Mouse (Mus musculus): ENCODE results near the gene Nfkb1. TPM values are rescaled to one million over a fixed set of nuclear protein-coding genes. Genes with fewer than 3 reads are reported as not detected.

Gene Nfkb1
- polyA plus RNA-seq, 1 experiment from 2014 or later, result 35.9 TPM

DNA sequence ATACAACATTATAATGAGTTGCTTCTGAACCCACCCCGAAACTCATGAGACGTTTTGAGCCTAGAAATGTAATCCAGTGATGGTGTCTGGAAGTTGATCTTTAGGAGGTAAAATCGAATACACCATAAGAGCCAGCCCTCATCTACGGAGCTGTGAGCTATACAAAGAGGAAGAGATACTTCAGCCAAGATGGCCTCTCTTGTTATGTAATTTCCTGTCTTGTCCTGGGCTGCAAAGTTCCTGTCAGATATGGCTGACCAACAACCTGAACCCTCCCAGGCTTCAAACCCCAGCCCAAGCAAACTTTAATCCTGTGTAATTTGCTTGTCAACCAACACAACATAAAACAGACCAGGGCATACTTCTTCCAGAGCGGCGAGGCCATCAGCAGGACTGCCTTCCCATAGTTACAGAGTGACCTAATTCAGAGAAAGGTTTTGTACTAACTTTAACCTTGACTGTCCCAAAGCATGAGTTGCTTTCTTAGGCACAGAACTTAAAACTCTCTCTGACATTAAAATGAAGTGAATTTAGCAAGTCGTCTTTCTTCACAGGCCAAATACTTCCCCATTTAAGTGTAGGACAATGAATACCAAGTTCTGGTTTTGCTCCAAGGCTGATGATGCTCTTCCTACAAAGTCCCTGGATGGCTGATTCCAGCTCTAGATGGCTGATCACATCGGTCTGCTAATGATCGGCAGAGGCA lies 63.2 kb downstream of the Nfkb1 start:
- no peak for ATAC-seq
- H3K27me3 ChIP-seq (replicated peaks; ENCODE audit: insufficient read depth, low read length), result no peaks in the 10 kb centered on the region
- H3K4me3 ChIP-seq (ENCODE audit: low read depth, low read length), result no peak overlapping the region
- no peak overlapping the region for H3K9ac ChIP-seq (replicated peaks; ENCODE audit: low read depth)
- H3K36me3 ChIP-seq (ENCODE audit: insufficient read depth, low read length), result no peaks in the 10 kb centered on the region
- H3K4me1 ChIP-seq (ENCODE audit: insufficient read depth, low read depth, low read length), result no peaks in the 10 kb centered on the region
- 0 out of 2 replicates have a peak overlapping the region, but pooled peaks have one; percentile 16 for H3K27ac ChIP-seq (ENCODE audit: low read length)
- DNase-seq (ENCODE audit: low spot score), result no peak
- TF ChIP-seq EP300 (IDR thresholded peaks at IDR 0.05) (no peak), CTCF (IDR thresholded peaks at IDR 0.05) (no peak)
- no peak overlapping the region for H3K4me2 ChIP-seq (replicated peaks; ENCODE audit: low read depth, low read length)
- H3K9me3 ChIP-seq (ENCODE audit: low read length), result no peaks in the 10 kb centered on the region
- 78% methylated on average over 9 of the region's 9 CpGs for WGBS

DNA sequence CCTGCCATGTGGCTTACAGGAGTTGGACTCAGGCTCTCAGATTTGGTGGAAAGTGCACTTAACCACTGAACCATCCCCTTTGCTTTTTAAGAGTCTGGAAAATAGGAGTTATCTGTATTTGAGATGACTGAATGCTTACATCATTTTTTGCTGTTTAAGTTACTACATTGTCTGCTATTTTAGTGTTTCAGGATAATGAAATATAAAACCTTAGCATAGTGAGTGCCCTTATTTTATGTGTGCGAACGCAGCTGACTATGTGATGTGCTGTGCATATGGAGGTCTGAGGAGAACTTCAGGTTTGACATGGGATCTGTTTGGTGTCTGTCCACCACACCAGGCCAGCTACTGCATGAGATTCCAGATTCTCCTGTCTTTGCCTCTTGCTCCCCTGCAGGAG lies 66.1 kb downstream of the Nfkb1 start:
- no peaks in the 10 kb centered on the region for H3K4me1 ChIP-seq (ENCODE audit: insufficient read depth, low read depth, low read length)
- H3K4me3 ChIP-seq (ENCODE audit: low read depth, low read length), result no peak overlapping the region
- H3K9me3 ChIP-seq (ENCODE audit: low read length), result no peaks in the 10 kb centered on the region
- DNase-seq (ENCODE audit: low spot score) (no peak), ATAC-seq (no peak)
- TF ChIP-seq EP300 (IDR thresholded peaks at IDR 0.05), result no peak
- no peak for TF ChIP-seq CTCF (IDR thresholded peaks at IDR 0.05)
- H3K36me3 ChIP-seq (ENCODE audit: insufficient read depth, low read length), result no peaks in the 10 kb centered on the region; the same call in 1 of the 2 replicates
- H3K27me3 ChIP-seq (replicated peaks; ENCODE audit: insufficient read depth, low read length), result no peaks in the 10 kb centered on the region
- H3K9ac ChIP-seq (replicated peaks; ENCODE audit: low read depth), result no peak overlapping the region
- no peak overlapping the region for H3K4me2 ChIP-seq (replicated peaks; ENCODE audit: low read depth, low read length)
- WGBS, result 97% methylated on average over 2 of the region's 2 CpGs
- H3K27ac ChIP-seq (ENCODE audit: low read length), result no peak overlapping the region

DNA sequence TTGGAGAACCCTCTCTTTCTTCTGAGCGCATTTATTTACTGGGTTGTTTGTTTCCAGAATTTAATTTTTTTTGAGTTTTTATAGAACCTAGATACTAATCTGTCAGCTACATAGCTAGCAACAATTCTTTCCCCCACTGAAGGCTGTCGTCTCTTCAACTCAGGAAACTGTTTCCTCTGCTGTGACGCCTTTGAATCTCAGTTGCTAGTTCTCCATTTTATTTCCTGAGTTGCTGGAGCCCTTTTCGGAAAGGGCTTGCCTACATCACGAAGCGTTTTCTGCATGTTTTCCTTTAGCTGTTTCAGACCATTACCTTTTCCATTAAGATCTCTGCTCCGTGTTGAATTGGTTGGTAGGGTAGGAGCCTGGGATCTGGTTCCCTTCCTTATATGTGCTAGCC lies 74.6 kb downstream of the Nfkb1 start:
- no peak for TF ChIP-seq EP300 (IDR thresholded peaks at IDR 0.05)
- no peak for TF ChIP-seq CTCF (IDR thresholded peaks at IDR 0.05)
- H3K27me3 ChIP-seq (replicated peaks; ENCODE audit: insufficient read depth, low read length), result no peaks in the 10 kb centered on the region
- no peak overlapping the region for H3K27ac ChIP-seq (ENCODE audit: low read length)
- H3K4me1 ChIP-seq (ENCODE audit: insufficient read depth, low read depth, low read length), result no peaks in the 10 kb centered on the region
- 79% methylated on average over 7 of the region's 7 CpGs for WGBS
- no peak overlapping the region for H3K9ac ChIP-seq (replicated peaks; ENCODE audit: low read depth)
- ATAC-seq (no peak), DNase-seq (ENCODE audit: low spot score) (no peak)
- no peak overlapping the region for H3K4me2 ChIP-seq (replicated peaks; ENCODE audit: low read depth, low read length)
- no peak overlapping the region for H3K4me3 ChIP-seq (ENCODE audit: low read depth, low read length)
- no peaks in the 10 kb centered on the region for H3K9me3 ChIP-seq (ENCODE audit: low read length)
- H3K36me3 ChIP-seq (ENCODE audit: insufficient read depth, low read length), result peaks cover 30% of the 10 kb centered on the region

DNA sequence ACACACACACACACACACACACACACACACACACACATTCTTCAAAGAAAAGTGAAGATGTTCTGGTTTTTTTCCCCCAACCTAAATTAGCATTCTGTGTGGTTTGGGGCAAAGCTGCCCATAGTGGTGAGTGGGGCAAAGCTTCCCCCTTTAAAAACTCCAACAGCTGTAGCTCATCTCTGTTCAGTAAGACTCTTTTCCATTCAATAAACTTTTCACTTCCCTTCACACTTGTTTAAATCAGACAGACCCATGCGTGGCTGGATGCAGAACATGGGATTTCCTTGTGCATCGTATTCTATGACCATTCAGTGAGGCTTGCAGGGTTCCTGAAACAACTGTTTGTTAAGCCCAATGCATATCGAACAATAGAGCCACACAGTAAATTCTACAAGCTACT lies 77.0 kb downstream of the Nfkb1 start:
- ATAC-seq (no peak), DNase-seq (ENCODE audit: low spot score) (no peak)
- Histone ChIP-seq H3K27ac (ENCODE audit: low read length) (no peak overlapping the region), H3K36me3 (ENCODE audit: insufficient read depth, low read length) (peaks cover 31% of the 10 kb centered on the region), H3K4me2 (replicated peaks; ENCODE audit: low read depth, low read length) (no peak overlapping the region), H3K4me1 (ENCODE audit: insufficient read depth, low read depth, low read length) (no peaks in the 10 kb centered on the region), H3K9me3 (ENCODE audit: low read length) (no peaks in the 10 kb centered on the region), H3K27me3 (replicated peaks; ENCODE audit: insufficient read depth, low read length) (no peaks in the 10 kb centered on the region), H3K4me3 (ENCODE audit: low read depth, low read length) (no peak overlapping the region), H3K9ac (replicated peaks; ENCODE audit: low read depth) (no peak overlapping the region)
- 76% methylated on average over 3 of the region's 3 CpGs for WGBS
- TF ChIP-seq EP300 (IDR thresholded peaks at IDR 0.05) (no peak), CTCF (IDR thresholded peaks at IDR 0.05) (no peak)

DNA sequence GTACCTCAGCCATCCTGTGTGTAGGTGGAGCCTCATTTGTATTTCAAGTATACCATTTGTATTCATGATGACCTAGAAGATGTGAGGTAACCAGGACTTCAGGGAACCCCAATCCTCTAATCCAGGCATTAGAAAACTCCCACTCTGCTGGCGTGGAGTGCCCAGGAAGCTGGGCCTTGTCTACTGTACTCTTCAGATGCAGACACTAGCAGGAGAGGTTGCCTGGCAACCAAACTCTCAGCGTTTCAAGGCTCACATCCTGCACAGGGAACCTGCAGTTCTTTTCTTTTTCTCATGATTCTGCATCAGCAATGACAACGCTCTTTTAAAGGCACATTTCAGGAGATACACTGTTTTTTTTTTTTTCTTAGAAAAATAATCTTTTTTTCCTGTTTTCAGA lies 81.1 kb downstream of the Nfkb1 start:
- H3K36me3 ChIP-seq (ENCODE audit: insufficient read depth, low read length), result peaks cover 32% of the 10 kb centered on the region

DNA sequence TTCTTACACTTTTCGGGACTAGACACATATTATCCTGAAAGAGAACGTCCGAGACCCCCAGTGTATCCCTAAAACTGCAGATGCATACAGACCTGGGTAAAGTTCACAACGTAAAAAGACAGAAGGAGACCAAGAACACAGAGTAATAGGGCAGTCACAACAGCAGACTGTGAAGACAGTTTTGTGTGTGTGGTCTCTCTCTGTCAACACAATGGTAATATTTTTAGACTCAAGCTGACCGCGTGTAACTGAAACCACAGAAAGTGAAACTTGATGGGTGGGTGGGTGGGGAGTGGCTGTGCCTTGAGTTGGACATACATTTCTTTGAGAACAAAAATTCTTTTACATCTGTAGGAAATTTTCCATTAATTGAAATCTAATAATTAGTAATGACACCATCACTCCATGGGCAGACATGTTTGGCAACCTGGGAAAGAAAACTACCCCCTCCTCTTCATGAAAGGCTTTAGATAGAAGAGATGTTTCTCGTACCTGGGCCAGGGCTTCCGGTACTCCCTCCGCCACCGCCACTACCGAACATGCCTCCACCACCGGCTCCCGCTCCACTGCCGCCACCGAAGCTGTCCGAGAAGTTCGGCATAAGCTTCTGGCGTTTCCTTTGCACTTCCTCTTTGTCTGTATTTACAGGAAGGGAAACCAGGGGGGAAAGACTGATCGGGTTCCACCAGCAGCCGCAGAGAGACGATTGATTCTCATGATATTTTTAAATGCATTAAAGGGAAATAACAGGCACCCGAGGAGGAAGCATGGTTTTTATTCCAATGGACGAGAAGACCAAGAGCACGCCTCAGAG lies 83.5 kb downstream of the Nfkb1 start:
- H3K4me3 ChIP-seq (ENCODE audit: low read depth, low read length), result peak overlapping the region; percentile 15; the same call in 1 of the 2 replicates

More for the DNA sequence above, 81.1 kb downstream of the Nfkb1 start:
- ATAC-seq (no peak), DNase-seq (ENCODE audit: low spot score) (no peak)
- TF ChIP-seq EP300 (IDR thresholded peaks at IDR 0.05) (no peak), CTCF (IDR thresholded peaks at IDR 0.05) (no peak)
- Histone ChIP-seq H3K9ac (replicated peaks; ENCODE audit: low read depth) (no peak overlapping the region), H3K4me1 (ENCODE audit: insufficient read depth, low read depth, low read length) (no peaks in the 10 kb centered on the region), H3K4me3 (ENCODE audit: low read depth, low read length) (no peak overlapping the region), H3K4me2 (replicated peaks; ENCODE audit: low read depth, low read length) (no peak overlapping the region), H3K27me3 (replicated peaks; ENCODE audit: insufficient read depth, low read length) (no peaks in the 10 kb centered on the region), H3K9me3 (ENCODE audit: low read length) (no peaks in the 10 kb centered on the region), H3K27ac (ENCODE audit: low read length) (no peak overlapping the region)
- 59% methylated on average over 3 of the region's 3 CpGs for WGBS

More for the DNA sequence above, 83.5 kb downstream of the Nfkb1 start:
- Histone ChIP-seq H3K27ac (ENCODE audit: low read length) (0 out of 2 replicates have a peak overlapping the region, but pooled peaks have one; percentile 54), H3K9me3 (ENCODE audit: low read length) (no peaks in the 10 kb centered on the region), H3K9ac (replicated peaks; ENCODE audit: low read depth) (no peak overlapping the region), H3K27me3 (replicated peaks; ENCODE audit: insufficient read depth, low read length) (no peaks in the 10 kb centered on the region), H3K4me1 (ENCODE audit: insufficient read depth, low read depth, low read length) (0 out of 2 replicates have a peak, but pooled peaks cover 2% of the 10 kb centered on the region), H3K4me2 (replicated peaks; ENCODE audit: low read depth, low read length) (peak overlapping the region; percentile 45), H3K36me3 (ENCODE audit: insufficient read depth, low read length) (peaks cover 25% of the 10 kb centered on the region)
- ATAC-seq (peak; percentile 37; the same call in 1 of the 2 replicates), DNase-seq (ENCODE audit: low spot score) (peak; percentile 45)
- WGBS, result 59% methylated on average over 24 of the region's 24 CpGs
- TF ChIP-seq CTCF (IDR thresholded peaks at IDR 0.05) (no peak), EP300 (IDR thresholded peaks at IDR 0.05) (no peak)
